Mouse (Mus musculus): ENCODE measurements around the gene Siah1b.

Gene Siah1b

GRCm38 (mm10) chrX:164076040-164076775 is at the start of gene Siah1b:
Siah1b (minus strand) TSS chrX:164076493.
- peak; percentile 91 for DNase-seq

DNA sequence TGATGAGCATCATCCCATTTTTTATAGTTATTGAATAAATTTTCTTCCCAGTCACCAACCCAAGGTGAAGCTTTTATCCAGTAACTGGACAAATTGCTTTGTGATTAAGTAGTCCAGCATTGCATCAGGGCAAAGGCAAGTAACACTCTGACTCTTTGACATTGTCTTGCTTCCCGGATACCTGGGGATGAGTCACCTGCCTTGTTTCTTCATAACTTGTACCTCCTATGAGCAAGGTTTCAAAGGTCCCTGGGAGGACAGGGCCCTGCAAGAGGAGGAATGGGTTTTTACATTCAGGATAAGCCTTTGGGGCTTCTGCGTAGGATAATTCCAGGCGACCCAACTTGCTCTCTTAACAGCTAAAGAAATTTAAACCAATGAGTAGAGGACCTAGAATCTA is 47.6 kb upstream of the Siah1b start:
- no peak for DNase-seq

DNA sequence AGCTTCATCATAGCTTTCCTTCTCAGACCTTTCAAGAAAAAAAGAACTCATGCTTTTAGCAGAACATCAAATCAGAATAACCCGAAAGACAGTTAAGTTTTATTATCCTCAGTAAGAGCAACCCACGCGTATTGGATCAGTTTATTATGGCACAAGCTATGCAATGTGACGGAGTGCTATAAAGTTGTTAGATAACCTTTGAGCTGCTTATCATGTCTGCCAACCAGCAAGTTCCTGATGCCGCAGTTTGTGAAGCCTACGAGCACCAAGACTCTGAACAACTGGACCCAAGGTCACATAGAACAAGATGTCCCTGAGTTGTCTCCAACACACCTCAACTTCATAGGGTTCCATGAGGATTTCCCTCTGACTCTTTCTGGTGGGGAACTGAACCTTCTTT is 37.5 kb upstream of the Siah1b start:
- no peak for DNase-seq

GRCm38 (mm10) chrX:164111146-164111545 is 34.9 kb upstream of the Siah1b start:
- no peak for DNase-seq

DNA sequence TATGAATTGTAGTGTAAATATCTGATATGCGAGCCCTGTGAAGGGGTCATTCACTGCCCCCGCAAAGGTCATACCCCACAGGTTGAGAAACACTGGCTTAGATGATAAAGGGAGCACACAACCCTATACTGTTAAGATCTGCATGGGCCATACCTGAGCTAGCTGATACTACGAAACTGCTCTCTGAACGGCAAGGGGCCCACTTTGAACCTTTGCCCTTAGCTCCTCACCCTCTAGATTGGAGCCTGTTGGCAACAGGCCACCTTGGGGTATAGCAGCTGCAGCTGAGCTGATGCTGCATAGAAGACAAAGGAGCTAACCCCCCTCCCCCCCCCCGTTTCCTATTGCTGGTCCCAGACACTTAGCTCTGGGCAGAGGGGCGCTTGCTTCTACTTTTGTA is 26.4 kb upstream of the Siah1b start:
- peak; percentile 1 for DNase-seq

GRCm38 (mm10) chrX:164102198-164102597 is 25.9 kb upstream of the Siah1b start:
- DNase-seq, result no peak

GRCm38 (mm10) chrX:164101483-164101882 is 25.2 kb upstream of the Siah1b start:
- DNase-seq, result no peak

DNA sequence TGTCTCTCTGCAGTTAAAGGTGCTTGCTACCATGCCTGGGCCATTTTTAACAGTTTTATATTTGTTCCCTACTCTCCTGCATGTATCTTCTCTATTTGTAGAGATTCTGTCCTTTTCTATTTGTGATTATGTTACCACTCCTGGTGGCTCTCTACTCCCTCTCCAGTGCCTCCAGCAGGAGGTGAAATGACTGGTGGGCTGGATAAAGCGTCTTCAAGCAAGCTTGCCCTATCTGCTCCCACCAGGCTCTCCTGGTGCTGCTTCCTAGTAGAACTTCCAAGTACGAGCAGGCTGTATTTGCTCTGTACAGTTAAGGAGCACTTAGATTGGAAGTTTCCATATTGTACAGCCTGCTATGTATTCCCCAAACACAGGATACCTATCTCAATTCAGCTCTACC is 19.5 kb upstream of the Siah1b start:
- DNase-seq, result no peak

DNA sequence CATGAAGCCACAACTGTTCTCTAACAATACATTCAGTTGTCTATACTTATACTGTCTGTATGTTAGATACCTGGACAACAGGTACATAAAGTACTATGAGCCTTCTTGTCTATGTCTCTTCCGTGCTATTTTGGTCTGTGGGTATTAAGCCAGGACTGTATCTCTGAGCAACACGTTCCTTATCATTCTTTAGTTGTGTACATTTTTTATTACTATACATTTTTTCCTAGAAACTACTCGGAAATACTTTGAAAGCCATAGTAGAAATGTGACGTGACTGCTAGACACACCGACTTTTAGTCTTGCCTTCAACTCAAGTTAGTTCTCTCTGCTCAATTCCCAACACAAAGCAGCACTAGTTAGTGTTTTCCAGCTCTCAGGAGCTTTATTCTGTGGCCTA is 17.1 kb upstream of the Siah1b start:
- DNase-seq, result no peak

GRCm38 (mm10) chrX:164092300-164093169 is 16.2 kb upstream of the Siah1b start:
- DNase-seq, result no peak

- no peak for DNase-seq
Measured at GRCm38 (mm10) chrX:164089916-164090315, 13.6 kb upstream of the Siah1b start.

GRCm38 (mm10) chrX:164088582-164088981 is 12.3 kb upstream of the Siah1b start, which contains the start of gene Cltrn:
Cltrn (plus strand) TSS chrX:164088830.
- no peak for DNase-seq

- DNase-seq, result no peak
Measured at GRCm38 (mm10) chrX:164082030-164082429, 5.7 kb upstream of the Siah1b start.

DNA sequence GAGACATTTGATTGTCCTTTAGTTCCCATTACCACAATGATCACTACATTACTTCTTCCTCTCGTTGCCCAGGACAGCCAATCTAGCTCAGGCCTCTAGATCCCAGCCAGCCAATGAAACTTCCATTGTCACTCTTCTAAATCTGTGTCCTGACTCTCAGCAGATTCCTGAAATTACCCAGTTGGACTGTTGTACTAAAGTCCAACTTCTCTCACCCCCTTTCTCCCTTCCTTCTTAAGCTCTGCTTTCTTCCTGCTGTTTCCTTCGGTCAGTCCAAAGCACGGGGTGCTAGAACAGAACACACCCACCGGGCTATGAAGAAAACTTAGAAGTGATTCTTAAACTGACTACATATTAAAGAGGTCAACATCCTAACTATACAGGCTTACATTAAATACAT is 7.3 kb downstream of the Siah1b start:
- no peak for DNase-seq

DNA sequence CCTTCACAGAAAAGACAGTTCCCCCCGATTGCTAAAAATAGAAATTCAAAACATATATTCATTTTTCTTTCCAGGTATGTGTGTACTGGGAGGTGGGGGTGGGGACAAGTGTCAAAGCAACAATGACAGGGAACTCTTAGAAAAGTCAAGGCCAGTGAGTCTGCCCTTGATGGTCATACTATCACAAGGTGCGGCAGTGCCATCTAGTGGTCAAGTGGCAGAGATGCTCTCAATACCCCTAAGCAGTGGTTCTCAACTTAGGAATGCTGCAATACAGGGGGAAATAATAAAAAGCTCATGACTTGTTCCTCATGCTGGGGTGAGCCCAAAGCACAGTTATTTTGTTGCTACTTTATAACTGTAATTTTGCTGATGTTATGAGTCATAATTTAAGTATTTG is 10.1 kb downstream of the Siah1b start:
- DNase-seq, result peak; percentile 54

DNA sequence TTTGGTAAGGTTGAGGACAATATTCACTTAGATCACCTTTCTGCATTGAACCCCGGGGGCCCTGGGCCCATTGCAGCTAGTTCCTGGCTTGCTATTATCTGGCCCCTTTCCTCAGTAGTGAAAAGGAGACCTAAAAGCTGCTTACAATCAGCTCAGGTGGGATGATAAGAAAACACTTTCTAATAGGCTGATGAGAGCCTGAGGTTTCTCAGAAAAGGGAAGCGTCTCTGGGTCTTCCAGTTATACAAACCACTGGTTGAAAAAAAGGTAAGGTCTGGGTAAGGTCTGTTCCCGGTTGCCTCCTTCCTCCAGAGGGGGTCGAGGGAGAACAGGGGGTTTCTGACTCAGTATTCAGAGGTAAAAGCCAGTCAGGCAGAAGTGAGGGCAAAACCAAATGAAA is 17.2 kb downstream of the Siah1b start:
- no peak for DNase-seq

DNA sequence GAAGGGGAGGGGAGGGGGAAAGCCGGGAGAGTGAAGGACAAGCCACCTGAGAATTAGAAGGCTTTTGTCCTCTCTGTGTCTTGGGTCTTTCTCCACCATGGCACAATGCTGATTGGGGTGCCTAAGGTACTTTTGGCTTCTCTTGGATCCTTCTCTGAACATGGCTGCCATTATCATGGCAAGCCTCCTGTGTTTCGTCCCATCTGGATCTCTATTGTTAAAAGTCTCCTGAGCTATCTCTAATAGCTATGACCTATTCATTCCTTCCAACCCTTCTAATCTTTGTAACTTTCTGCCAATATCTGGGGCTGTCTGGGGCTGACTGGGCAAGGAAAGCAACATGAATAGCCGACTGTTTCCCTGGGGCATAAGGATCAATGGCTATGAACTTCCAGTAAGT is 17.8 kb downstream of the Siah1b start:
- no peak for DNase-seq

- no peak for DNase-seq
Measured at GRCm38 (mm10) chrX:164055726-164056125, 20.6 kb downstream of the Siah1b start.

GRCm38 (mm10) chrX:164046736-164047135 is 29.6 kb downstream of the Siah1b start:
- DNase-seq, result no peak

DNA sequence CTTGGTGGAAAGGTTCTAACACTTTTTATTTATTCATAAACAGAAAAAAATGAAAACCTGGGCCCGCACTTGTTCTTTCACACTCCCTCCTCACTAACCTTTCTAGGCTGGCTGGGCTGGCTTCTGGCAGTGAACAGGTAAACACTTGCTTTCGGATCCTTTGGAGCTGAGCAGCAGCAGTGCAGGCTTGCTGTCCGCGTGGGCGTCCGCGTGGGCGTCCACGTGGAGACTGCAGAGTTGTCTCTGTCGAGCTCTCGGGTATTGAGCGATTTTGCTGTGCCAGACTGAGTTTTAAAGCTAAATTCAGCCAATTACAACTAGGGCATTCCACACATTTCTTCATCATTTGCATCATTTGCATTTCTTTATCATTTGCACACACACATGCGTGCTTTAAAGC is 34.2 kb downstream of the Siah1b start:
- no peak for DNase-seq

DNA sequence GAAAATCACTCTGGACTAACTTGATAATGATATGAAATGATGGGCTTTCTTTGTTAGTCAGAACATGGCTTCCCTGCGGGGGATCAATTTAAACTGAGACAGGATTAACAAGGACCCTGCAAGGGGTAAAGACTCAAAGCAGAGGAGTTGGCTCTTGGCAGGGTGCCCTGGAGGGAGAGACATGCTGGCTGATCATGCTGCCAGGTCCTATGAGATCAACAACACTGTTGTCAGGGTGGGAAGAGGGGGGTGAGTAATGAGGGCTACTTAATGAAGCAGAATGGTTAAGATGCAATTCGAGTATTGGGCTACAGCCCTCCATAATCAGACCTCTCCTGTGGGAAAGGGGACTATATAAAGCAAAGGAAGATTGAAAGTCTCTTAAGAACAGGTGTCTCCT is 37.4 kb downstream of the Siah1b start:
- DNase-seq, result no peak

DNA sequence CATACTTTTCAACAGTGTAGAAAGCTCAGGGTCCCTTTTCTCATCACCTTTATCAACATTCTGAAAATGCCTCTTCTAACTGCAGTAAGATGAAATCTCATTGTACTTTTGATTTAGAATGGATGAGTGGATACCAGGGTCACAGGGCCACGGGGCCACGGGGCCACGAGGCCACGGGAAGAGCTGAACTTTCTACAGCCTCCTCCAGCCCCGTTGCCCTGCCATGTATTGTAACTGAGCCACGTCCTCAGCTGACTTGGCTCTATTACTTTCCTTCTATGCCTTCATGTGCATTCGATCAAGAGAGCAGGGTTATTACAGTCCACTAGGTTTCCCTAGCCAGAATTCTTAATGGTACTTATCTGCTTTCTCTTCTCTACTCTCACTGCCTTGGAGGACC is 40.4 kb downstream of the Siah1b start:
- no peak for DNase-seq

- no peak for DNase-seq
Measured at GRCm38 (mm10) chrX:164035401-164035800, 40.9 kb downstream of the Siah1b start.

DNA sequence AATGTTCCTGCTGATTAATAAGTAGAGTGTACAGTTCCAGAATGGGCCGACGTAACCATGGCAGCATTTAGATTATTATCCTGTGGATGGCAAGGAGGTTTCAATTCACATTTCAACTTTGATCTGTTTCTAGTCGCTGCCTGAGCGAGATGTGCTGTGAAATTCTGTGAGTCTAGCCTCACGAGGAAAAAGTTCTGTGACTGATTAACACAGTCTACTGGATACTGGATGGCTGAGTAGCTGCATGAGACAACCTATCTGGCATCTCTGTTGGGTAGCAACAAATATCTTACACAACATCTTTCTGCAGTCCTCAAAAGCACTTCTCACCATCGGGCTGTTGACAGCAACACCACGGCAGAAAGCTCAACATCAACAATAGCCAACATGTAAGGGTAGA is 43.8 kb downstream of the Siah1b start:
- no peak for DNase-seq

All from thymus, postnatal 25 days (tissue).